Mouse (Mus musculus) forelimb bud, embryonic 11.5 days (tissue): ENCODE measurements at regions not wholly inside any gene's neighbourhood (a gene's known extent, or its start where the extent isn't known, plus 50 kb on each side); places are given as distances from the start of the nearest gene placed in this dataset.
"Not testable (repeated sequence)": the region's sequence is repeated elsewhere in the genome, so short reads cannot be mapped to it uniquely, and the experiment has no call there.

Experiments used
- DNase-seq: peaks from one replicate; pipeline ENCODE4 v3.0.0-alpha.2; 2012; ENCODE audit warnings: low read depth, low spot score

- not testable (repeated sequence) for DNase-seq
Measured at GRCm38 (mm10) chr1:23316288-23316687, 81.3 kb downstream of the Ogfrl1 start.

GRCm38 (mm10) chr1:23314863-23315262, 82.7 kb downstream of the Ogfrl1 start:
- not testable (repeated sequence) for DNase-seq

- no peak for DNase-seq
Measured at GRCm38 (mm10) chr1:23292718-23293117, 104.9 kb downstream of the Ogfrl1 start.

GRCm38 (mm10) chr1:23286741-23287140, 110.8 kb downstream of the Ogfrl1 start:
- peak; percentile 28 for DNase-seq

- DNase-seq: no peak
Measured at GRCm38 (mm10) chr1:23282870-23283219, 114.7 kb downstream of the Ogfrl1 start.

GRCm38 (mm10) chr1:23282215-23282869, 115.2 kb downstream of the Ogfrl1 start:
- no peak for DNase-seq

- no peak for DNase-seq
Measured at GRCm38 (mm10) chr1:23279827-23280226, 117.7 kb downstream of the Ogfrl1 start.

GRCm38 (mm10) chr1:23272077-23272476, 125.5 kb downstream of the Ogfrl1 start:
- DNase-seq: no peak

GRCm38 (mm10) chr1:23270910-23271822, 126.4 kb downstream of the Ogfrl1 start:
- DNase-seq: no peak

- no peak for DNase-seq
Measured at GRCm38 (mm10) chr1:23268062-23268461, 129.5 kb downstream of the Ogfrl1 start.

GRCm38 (mm10) chr1:23265556-23266232, 131.9 kb downstream of the Ogfrl1 start:
- DNase-seq: peak; percentile 28

GRCm38 (mm10) chr1:23264251-23264650, 133.3 kb downstream of the Ogfrl1 start:
- DNase-seq: no peak

- no peak for DNase-seq
Measured at GRCm38 (mm10) chr1:23263798-23264197, 133.8 kb downstream of the Ogfrl1 start.

GRCm38 (mm10) chr1:23261652-23262051, 135.9 kb downstream of the Ogfrl1 start:
- no peak for DNase-seq

GRCm38 (mm10) chr1:23257306-23257895, 140.2 kb downstream of the Ogfrl1 start:
- DNase-seq: no peak

GRCm38 (mm10) chr1:23256630-23257001, 141.0 kb downstream of the Ogfrl1 start:
- DNase-seq: peak; percentile 56

GRCm38 (mm10) chr1:23255925-23256629, 141.5 kb downstream of the Ogfrl1 start:
- peak; percentile 95 for DNase-seq

- DNase-seq: no peak
Measured at GRCm38 (mm10) chr1:23254235-23254634, 143.3 kb downstream of the Ogfrl1 start.

- no peak for DNase-seq
Measured at GRCm38 (mm10) chr1:23231522-23231921, 129.5 kb upstream of the 4933415F23Rik start.

GRCm38 (mm10) chr1:23228478-23228877, 126.4 kb upstream of the 4933415F23Rik start:
- DNase-seq: no peak

- no peak for DNase-seq
Measured at GRCm38 (mm10) chr1:23214462-23215158, 112.6 kb upstream of the 4933415F23Rik start.
